Mouse (Mus musculus) CD8-positive naive resting alpha-beta T cell, adult 2 months (primary cell): ENCODE results near the gene Swt1.

ENCODE experiments used
- DNase-seq, 2 experiments: peaks; one replicate each; pipeline ENCODE4 v3.0.0; 2022; ENCODE audit warnings: low read depth in 2 of 2, low spot score in 2 of 2

Swt1 gene

DNA sequence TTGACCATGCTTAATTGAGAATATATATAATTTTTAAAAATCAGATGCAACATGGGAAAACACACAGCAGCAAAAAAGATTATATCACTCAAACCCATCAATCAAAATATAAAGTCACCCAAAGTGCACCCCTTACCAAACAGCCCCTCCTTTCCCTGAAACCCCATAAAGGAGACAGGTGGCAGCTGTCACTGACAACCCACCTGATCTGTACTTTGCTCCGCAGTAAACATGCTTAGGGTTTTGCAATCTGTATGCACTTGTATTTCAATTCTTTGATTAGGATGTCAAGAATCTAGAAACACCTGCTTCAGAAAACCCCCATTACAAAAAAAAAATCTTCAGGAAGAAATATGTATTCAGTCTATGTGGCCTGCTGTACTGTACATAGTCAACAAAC lies 102.9 kb downstream of the Swt1 start:
- DNase-seq: no peak

DNA sequence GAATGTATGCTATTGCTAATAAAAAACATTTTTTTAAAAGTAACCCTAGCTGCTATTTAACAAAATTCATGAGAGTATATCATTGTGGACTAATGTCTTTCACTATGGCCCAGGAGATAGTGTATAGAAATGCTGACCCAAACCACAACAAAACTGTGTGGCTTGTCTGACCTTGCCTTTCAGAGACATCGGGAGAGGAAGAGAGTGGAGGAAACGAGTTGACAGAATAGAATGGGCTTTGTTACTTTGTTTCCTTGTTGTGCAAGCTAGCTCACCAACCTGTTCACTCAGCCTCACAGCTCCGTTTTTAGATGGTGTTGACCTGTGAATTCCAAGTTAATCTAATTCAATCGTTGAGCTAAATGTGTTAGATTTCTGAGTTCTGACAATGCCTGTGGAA lies 107.8 kb downstream of the Swt1 start:
- DNase-seq: no peak

- no peak for DNase-seq
These were observed 109.0 kb downstream of the Swt1 start for GRCm38 (mm10) chr1:151319267-151319666.
